Mouse (Mus musculus) C2C12 (cell line): ENCODE results near the gene Rasal3.

Experiments used
- CEBPB ChIP-seq: IDR thresholded peaks from one replicate; pipeline ENCODE4 v1.6.1; 2011; ENCODE audit warnings: low read depth, mild to moderate bottlenecking, control low read depth, moderate library complexity
- CTCF ChIP-seq: IDR thresholded peaks from one replicate; pipeline ENCODE4 v1.5.1; 2011; ENCODE audit not compliant: control insufficient read depth, insufficient read depth, insufficient read length
- MAX ChIP-seq: IDR thresholded peaks from one replicate; pipeline ENCODE4 v1.6.1; 2011; ENCODE audit warnings: mild to moderate bottlenecking, control low read depth
- MYOD1 ChIP-seq: IDR thresholded peaks from one replicate; pipeline ENCODE4 v1.6.1; 2011; ENCODE audit warnings: low read depth; ENCODE audit not compliant: control insufficient read depth, insufficient read length
- MYOG ChIP-seq: IDR thresholded peaks from one replicate; pipeline ENCODE4 v1.6.1; 2011; ENCODE audit not compliant: control insufficient read depth, insufficient read length; ENCODE audit errors: extremely low read depth
- USF1 ChIP-seq: IDR thresholded peaks from one replicate; pipeline ENCODE4 v1.6.1; 2011; ENCODE audit warnings: low read depth, mild to moderate bottlenecking, control low read depth, moderate library complexity

DNA sequence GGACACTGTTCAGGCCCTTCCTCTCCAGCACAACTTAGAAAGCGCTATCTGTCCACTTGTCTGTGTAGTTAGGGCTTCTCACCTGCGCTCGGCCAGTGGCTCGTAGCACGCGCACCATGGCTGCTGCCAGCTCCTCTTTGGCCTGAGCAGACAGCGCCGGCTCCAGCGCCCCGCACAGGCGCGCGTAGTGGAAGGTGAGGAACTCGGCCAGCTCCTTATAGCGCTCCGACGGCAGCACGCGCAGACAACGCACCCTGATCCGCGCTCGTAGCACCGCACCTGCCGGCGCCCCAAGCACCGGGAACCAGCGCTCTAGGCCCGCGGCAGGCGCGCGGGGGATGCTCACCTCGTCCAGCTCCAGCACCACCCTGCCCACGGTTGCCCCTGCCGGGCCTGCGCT lies 7.1 kb downstream of the Rasal3 start:
- no peak for TF ChIP-seq CTCF
- no peak for TF ChIP-seq MYOD1
- no peak for TF ChIP-seq CEBPB
- TF ChIP-seq MAX: no peak
- TF ChIP-seq USF1: no peak
- TF ChIP-seq MYOG: no peak
